Mouse (Mus musculus): ENCODE data around the gene Rreb1.
"Not testable (repeated sequence)": the region's sequence is repeated elsewhere in the genome, so short reads cannot be mapped to it uniquely, and the experiment has no call there.

The Rreb1 gene

DNA sequence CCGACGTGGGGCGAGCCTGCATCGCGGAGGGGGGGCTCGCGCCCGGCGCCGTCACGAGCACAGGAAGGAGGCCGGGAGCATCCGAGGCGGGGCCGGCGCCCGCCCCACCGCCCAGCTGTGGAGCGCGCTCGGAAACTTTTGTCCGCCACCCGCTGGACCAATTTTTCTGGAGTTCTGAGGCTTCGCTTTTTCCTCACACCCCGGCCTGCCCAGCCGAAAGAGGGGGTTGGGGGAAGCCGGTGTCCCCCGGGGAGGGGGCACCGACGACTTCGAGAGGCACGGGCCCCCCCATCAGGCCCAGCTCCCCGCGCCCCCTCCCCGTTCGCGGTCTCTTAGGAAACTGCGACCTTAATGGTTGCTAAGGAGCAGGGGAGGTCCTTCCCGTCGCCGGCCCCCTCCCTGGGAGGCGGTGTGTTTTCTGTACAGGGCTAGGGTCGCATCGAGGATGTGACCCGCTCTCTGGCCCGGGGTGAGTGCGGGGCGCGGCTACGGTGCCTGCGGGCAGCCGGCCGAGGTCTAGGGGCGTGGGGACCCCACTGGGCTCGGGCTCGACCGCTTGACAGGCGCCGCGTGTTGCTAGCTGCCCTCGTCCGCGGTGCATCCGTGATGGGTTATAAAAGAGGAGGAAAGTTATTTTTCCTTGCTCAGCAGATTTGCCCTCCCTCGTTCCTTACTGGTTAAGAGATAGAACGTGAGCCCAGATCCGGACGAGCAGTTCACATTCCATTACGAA is 49.2 kb downstream of the Rreb1 start:
- no peak for DNase-seq (ENCODE audit: low read depth, low spot score)

DNA sequence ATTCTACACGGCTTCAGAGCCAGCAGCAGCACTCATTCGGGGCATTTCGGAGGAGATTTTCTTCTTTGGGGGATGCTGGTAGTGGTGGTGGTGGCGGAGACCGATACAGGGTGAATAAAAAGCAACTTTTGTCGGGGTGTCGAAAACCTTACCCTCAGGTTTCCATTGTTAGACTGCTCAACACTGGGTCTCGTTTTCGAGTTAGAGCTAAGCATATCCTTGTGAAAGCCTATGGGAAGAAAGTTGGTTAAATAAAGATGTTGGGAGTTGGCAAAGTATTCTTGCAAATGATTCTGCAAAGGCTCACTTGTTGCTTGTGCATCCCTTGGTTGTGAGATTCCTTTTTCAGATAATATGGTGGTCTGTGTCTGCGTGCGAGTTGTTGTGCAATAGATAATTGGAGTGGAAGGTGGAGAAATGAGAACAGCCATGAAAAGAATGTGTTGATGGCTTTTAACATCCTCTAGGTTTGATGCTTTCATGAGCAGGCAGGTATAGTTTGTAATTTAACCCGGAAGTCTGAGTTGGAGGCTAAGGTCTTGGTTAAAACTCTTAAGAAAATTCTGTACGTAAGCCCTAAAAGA is 49.9 kb downstream of the Rreb1 start:
- no peak for DNase-seq (ENCODE audit: low read depth, low spot score)

DNA sequence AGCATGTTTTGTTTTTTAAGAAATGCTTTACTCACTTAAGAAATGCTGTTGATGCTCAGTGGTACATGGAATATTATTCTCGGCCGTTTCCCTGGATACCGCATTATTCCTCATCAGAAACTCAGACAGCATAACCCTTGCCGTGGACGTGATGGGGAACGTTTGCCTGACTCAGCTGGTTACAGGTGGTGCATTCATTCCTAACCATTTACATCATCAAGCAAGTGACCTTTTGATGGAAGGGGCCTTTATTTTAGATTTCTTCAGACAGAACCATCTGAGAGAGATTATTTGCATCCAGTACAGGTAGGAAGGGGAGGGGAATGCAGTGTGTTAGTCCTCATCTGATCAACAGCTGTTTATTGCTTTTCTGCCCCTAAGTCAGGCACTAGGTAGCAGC is 50.7 kb downstream of the Rreb1 start:
- DNase-seq (ENCODE audit: low read depth, low spot score) = no peak

DNA sequence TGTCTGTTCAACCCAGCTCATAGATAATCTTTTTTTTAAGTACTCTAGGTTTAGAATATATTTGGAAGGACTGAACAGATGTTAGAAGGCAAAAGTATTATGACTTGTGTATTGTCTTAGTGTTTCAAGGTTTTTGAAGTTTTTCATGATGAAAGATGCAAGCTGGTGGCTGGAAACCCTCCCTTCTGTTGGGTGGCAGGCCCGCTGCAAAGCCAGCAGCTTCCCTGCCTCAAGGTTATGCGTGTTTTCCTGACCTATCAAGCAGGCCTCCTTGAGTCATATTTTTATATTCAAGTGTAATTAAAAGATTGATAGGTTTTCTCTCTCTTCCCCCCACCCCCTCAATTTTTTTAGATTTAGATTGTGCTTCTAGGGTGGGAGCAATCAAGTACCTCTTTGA is 52.1 kb downstream of the Rreb1 start:
- no peak for DNase-seq (ENCODE audit: low read depth, low spot score)

DNA sequence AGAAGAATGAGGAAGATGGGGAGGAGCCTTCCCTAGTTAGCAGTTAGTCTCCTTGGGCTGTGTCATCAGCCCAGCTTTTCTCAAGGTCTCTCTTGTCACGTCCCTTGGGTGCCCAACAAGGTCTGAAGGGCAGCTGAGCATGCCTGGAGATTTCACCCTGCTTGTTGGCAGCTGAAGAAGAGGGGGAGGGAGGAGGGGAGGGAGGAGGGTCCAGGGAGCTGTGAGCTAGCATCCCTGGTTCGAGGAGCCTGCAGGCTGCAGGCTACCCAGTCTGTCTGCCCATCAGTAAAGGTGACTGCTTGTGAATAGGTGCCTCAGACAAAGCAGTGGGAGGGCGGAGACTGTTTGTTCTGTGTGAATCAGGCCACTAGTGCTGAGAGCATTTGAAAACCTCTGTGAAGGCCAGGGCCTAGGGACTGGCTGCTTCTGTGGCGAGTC is 52.7 kb downstream of the Rreb1 start:
- DNase-seq (ENCODE audit: low read depth, low spot score) = no peak

DNA sequence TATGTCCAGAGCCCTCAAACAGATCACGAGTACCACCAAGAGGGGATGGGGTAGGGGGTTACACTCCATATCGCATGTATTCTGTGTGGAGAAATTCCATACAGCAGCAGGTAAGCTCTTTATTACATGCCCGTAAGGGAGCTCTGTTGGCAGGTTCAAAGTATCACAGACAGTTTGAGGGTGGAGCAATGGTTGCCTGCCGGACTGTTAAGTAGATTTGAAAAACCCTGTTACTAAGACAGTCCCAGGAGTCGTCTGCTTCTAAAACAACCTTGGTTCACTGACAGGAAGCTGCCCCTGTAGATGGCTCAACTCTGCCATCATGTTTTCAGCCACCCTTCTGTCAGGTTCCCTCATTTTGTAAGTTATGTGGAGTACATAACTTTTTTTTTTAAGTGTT is 54.3 kb downstream of the Rreb1 start:
- no peak for DNase-seq (ENCODE audit: low read depth, low spot score)

DNA sequence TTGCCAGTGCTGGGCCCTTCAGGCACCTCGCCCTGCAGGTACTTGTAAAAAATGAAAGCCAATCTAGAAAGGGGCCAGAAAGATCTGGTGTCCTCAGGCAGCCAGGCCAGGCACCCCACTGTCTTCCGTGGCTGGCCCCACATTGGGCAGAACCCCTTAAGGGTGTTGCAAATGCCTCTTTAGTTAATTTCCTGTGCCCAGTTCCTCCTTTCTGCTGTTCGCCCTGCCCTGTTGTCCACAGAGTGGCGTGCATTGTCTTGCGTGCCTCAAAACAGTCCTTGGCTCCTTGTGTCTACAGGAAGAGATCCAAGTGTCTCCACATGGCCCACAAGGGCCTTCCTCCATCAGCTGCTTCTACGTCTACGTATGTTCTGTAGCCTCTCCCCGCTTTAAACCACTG is 55.3 kb downstream of the Rreb1 start:
- no peak for DNase-seq (ENCODE audit: low read depth, low spot score)

DNA sequence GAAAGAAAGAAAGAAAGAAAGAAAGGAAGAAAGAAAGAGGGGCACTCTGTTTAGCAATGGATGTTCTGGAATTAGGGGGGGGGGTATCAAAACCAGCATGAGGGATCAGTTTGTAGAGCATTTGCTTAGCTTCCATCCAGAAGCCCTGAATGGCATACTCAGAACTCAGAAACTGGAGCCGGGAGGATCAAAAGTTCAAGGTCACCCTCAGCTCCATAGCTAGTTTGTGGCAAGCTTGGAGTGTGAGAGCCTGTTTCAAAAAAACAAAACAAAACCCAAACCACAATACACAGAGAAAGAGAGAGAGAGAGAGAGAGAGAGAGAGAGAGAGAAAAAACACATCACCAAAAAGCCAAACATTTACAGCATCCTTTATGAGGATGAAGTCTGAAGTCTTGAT is 57.1 kb downstream of the Rreb1 start:
- DNase-seq (ENCODE audit: low read depth, low spot score) = no peak

DNA sequence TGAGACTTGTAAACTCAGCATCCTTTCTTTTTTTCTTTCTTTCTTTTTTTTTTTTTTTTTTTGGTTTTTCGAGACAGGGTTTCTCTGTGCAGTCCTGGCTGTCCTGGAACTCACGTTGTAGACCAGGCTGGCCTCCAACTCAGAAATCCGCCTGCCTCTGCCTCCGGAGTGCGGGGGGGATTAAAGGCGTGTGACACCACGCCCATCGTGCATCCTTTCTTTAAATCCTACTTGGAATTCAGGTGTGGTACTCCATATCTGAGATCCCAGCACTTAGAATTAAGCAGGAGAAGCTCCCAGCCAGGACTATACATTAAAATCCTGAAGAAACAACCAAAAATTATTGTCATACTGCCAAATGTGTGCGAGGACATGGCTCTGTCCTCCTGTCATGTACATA is 57.6 kb downstream of the Rreb1 start:
- DNase-seq (ENCODE audit: low read depth, low spot score) = not testable (repeated sequence)

DNA sequence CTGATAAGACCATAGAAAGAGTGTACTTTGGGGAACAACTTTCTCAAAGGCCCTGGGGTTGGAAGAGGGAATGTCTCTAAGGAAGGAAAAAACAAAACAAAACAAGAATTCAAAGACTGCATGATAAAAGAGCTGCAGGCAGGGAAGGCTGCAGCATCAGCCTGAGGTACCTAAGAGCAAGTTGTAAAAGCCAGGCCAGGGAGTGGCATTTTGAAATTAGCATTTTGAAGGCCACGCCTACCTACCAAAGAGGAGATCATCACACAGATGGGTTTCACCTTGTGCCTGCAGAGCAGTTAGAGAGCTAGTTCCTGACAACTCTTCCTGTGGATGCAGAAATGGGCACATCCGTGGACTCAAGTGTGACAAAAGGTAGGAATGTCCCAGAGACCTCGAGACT is 59.2 kb downstream of the Rreb1 start:
- DNase-seq (ENCODE audit: low read depth, low spot score) = no peak

DNA sequence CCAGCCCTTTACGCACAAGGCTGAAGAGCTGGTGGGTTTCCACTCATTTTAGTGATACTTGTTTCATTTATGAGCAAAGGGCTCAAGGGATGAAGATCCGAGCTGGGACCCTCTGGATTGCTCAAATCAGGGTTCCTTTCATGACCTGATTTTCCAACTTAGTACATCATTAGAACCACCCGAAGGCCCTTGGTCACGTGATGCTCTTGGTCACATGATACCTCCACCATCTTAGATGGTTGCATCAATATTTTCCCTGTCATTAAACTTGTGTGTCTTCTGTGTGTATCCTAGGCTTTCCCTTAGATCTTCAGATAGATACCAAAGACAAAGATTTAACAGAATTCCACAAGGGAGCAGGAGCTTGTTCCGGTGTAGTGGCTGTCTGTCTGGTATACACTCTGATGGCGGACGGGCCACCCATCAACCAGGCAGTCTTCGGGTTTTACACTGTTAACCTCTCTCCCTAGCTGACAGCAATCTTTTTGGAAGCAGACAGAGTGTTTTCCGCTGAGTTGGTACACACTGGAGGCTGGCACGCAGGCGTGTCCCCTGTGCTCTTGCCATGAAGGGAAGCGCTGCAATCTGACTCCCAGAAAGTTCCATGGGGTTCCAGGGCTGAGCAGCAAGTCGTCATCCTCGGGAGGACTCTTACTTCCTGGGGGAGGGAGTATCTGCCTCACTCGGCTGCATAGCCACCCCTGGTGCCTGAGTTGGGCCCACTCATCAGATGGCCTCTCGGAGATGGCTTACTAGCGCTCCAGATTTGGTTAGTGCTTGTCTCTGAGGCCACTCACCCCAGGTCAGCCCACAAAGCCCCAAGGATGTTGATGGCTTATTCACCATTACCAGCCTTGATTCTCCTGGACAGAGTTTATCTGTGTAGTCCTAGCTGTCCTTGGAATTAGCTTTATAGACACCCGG is 60.3 kb downstream of the Rreb1 start:
- no peak for DNase-seq (ENCODE audit: low read depth, low spot score)

DNA sequence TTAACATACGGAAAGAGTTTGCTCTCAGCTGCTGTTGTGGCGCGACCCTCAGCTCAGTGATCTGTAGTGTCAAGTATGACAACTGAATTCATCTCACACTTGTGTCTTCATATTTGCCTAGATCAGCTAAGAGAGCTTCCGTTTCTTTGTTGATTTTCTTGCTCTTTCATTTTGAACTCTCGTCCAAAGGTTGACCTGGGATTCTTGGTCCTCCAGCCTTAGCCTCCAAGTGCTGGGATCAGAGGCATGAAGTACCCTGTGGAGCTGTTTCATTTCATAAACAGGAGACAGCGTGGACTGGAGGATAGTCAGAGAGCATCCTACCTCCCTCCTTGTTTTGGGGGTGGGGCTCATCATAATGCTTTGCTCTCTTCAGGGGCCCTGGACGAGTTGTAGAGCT is 65.0 kb downstream of the Rreb1 start:
- DNase-seq (ENCODE audit: low read depth, low spot score) = no peak

DNA sequence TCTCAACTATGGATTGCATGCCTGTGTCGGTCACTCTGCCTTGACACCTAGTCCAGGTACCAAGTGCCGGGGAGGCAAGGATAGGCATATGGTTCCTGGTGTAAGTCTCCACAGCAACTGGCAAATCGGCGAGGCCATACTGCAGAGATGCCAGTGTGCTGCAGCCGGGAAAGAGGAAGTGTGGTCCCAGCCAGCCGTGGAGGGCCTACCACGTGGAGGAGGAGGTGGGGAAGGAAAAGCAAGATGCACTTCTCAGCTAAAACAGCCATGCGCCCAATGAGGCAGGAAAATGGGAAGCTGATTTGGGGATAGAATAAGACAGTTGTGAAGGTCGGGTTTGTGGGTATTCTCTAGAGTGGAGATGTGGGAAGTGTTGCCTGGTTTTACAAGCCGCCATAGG is 65.6 kb downstream of the Rreb1 start:
- no peak for DNase-seq (ENCODE audit: low read depth, low spot score)

DNA sequence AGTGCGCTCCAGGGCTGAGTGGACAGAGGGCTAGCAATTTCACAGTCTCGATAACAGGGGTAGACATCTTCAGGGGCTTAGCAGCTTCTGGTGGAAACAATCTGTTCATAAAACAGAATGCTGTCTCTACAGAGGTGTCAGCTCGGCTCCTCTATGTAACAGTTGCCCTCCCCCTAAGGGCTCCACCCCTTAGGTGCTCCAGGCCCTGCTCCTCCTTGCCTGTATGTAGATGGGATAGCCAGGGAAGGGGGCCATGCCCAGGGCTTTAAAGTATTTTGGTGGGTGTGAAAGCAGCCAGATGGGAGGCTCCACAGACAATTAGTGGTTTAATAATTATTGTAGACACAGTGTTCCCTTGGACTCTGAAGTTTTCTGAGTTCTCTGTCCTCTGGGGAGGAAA is 67.0 kb downstream of the Rreb1 start:
- DNase-seq (ENCODE audit: low read depth, low spot score) = no peak

DNA sequence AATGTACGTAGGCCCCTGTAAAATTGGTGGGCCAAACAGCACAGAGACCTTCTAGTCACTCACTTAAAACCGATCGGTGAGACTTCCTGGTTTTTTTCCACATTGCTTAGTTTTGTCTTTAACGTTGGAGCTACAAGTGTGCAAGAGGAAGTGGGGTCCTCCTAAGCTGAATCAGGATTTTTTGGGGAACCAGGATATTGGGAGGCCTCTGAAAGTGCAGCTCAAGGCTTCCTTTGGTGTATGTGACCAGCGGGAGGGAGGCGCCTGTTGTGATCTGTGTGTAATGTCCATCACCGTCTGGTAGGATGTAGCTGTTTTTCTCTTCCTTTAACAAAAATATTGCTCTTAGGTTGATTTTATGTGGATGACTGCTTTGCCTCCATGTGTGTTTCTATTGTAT is 67.4 kb downstream of the Rreb1 start:
- no peak for DNase-seq (ENCODE audit: low read depth, low spot score)

DNA sequence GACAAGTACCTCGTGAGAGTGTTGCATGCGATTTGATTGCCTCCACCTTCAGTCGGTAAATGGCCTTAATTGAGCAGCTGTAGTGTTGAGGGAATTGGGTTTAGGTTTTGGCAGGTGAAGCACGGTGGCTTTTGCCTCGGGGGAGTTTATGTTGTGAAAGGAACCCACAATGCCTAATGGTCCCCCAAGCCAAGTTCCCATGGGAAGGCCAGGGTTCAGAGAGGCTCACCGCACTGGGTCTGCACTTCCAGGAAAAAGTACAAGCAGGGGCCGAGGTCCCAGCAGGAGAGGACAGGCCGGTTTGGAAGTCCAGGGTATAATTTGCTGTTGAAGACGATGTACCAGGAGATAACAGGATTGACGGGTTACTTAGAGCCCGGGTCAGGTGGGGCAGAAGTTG is 68.3 kb downstream of the Rreb1 start:
- no peak for DNase-seq (ENCODE audit: low read depth, low spot score)

DNA sequence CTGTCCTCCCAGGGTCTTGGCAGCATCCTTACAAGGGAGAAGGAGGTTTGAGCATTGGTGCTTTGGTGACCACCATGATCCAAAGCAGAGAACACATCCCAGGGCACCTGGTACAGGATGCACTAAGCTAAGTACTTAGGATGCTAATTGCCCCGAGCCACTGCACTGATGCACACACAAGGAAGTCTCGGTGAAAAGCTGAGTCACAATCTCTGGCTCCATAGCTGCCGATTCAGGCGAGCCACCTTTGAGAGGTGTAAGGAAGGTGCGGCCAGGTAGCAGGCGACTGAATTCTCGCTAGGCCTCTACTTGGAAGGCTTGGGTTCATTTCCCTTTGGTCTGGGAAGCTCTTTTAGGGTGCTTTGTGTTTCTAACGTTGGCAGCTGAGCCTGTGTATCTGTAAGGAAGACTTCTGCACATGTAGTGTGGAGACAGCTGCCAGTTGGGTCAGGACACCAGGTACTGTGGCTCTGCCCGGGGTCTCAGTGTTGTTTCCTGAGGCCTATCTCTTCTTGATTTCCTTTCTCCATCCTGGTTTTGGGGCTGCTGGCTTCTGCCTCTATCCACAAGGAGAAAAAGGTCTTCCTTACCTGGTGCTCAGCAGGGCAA is 68.9 kb downstream of the Rreb1 start:
- no peak for DNase-seq (ENCODE audit: low read depth, low spot score)

DNA sequence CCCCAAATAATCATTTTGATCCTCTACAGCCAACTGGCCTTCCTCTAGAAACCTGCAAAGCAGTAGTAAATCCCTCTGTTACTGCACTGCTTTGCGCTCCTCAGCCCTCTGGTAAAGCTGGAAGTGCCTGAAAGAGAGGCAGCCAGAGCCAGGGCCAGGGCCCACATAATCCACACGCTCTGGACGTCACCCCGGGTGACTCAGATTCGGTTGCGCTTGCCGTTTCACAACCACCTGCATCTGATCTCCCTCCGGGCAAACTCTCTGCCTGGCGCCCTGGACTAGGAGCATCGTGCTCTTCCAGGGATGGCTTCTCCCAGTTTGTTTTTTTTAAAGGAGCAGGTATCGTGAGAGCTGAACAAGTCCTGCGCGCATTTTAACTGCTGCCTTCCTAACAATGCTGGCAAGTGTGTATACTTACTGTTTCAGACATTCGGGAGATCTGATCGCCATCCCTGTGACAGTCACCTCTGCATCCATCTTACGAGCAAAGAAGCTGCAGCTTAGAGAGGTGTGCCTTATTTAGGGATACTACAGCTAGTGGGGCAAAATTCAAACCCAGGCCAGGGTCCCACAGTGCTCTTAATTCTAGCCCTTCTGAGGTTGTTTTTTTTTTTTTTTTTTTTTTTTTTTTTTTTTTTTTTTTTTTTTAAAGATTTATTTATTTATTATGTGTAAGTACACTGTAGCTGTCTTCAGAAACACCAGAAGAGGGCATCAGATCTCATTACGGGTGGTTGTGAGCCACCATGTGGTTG is 69.6 kb downstream of the Rreb1 start:
- no peak for DNase-seq (ENCODE audit: low read depth, low spot score)

DNA sequence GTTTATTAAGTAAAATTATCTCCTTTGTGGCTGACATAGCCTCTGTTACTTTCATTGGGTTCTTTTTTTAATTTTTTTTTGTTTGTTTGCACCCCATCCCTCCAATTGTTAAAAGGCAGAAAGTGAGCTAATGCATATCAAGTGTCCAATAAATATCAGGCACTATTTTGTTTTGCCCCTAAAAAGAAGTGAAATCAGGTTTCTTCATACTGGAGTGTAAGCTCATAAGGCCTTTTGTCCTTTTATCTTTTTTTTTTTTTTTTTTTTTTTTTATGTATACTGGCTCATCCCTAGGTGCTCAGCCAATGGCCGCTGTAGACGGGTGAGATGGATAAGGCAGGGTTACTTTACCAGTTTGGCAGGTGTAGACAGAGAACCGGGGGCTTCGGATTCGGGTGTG is 70.2 kb downstream of the Rreb1 start:
- no peak for DNase-seq (ENCODE audit: low read depth, low spot score)

DNA sequence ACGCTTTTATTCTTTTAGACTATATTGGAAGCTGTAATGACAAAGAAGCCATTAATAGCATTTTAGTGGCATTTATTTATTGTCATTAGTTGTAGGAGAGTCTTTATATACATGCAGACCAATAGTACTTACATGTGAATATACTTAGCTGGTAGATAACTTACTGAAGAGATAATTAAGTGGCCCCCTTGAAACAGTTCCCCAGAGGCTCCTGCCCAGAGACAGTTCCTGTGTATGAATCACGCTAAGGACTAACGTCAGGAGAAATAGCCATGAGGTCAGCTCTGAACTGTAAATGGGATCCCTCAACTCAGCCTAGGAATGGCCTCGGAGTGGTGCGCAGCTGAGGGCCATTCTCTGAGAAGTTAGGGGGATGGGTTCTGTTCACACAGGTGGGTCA is 73.4 kb downstream of the Rreb1 start:
- no peak for DNase-seq (ENCODE audit: low read depth, low spot score)

DNA sequence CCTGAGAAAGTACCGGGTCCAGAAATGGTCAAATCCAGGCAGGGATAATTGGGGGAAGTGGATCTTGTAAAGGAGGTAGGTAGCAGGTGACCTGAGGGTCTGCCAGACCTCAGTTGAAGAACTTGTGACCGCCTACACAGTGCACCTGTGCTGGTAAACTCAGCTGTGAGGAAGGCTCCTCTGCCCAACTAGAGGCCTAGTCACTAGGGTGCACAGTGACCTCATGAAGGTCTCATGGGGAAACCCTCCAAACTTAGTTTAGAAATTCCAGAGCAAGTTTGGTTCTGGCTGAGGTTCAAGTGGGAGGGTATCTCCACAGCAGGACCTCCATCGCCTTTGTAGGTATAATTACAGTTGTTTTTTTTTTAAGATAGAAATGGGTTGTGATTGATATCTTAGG is 74.7 kb downstream of the Rreb1 start:
- DNase-seq (ENCODE audit: low read depth, low spot score) = no peak

DNA sequence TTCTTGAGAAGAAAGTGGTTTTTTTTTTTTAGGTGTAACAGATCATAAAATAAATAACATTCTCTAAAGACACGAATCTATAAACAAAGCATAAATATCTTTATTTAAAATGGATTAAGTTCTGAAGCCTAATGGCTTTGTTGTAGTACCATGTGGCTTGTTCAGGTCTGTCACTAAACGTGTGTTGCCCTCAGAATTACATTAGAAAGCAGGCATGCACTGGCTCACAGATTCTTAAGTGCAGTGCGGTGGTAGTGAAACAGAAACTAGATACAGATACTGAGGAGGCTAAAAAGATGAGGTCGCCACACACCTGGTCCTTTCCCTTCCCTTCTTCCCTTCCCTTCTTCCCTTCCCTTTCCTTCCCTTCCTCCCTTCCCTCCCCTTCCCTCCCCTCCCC is 75.2 kb downstream of the Rreb1 start:
- no peak for DNase-seq (ENCODE audit: low read depth, low spot score)
